Mouse (Mus musculus) lung, postnatal 14 days (tissue): Measurements from ENCODE around the gene Rfng.
A peak's percentile ranks its signal among the peaks of the same experiment; 100 is the strongest.
"Not testable (repeated sequence)": the region's sequence is repeated elsewhere in the genome, so short reads cannot be mapped to it uniquely, and the experiment has no call there.

Experiments
- DNase-seq: peaks from one replicate; pipeline ENCODE4 v3.0.0; 2021

Gene Rfng

GRCm38 (mm10) chr11:120784064-120784791 lies at the start of gene Rfng, which contains the start of gene Gps1:
Gene Rfng, minus strand, starts transcription at chr11:120784207.
Gene Gps1, plus strand, starts transcription at chr11:120784272.
- peak; percentile 84 for DNase-seq

- DNase-seq: not testable (repeated sequence)
These were observed 49.0 kb upstream of the Rfng start for GRCm38 (mm10) chr11:120832962-120833361.

GRCm38 (mm10) chr11:120831659-120832440 lies 47.8 kb upstream of the Rfng start:
- no peak for DNase-seq

GRCm38 (mm10) chr11:120830686-120831085 lies 46.7 kb upstream of the Rfng start:
- no peak for DNase-seq

- no peak for DNase-seq
These were observed 45.9 kb upstream of the Rfng start for GRCm38 (mm10) chr11:120829757-120830532.

GRCm38 (mm10) chr11:120828416-120828815 lies 44.4 kb upstream of the Rfng start:
- DNase-seq: no peak

GRCm38 (mm10) chr11:120826016-120826953 lies 42.3 kb upstream of the Rfng start:
- DNase-seq: no peak

- DNase-seq: no peak
These were observed 41.4 kb upstream of the Rfng start for GRCm38 (mm10) chr11:120825289-120825863.

- no peak for DNase-seq
These were observed 40.8 kb upstream of the Rfng start for GRCm38 (mm10) chr11:120824787-120825288.

GRCm38 (mm10) chr11:120823956-120824786 lies 40.2 kb upstream of the Rfng start, which contains the start of gene Fasn:
Gene Fasn, minus strand, starts transcription at chr11:120824547.
- DNase-seq: peak; percentile 96

- no peak for DNase-seq
These were observed 39.5 kb upstream of the Rfng start for GRCm38 (mm10) chr11:120823551-120823947.

- peak; percentile 27 for DNase-seq
These were observed 39.0 kb upstream of the Rfng start for GRCm38 (mm10) chr11:120822831-120823550.

GRCm38 (mm10) chr11:120822321-120822720 lies 38.3 kb upstream of the Rfng start:
- no peak for DNase-seq

- DNase-seq: peak; percentile 25
These were observed 37.3 kb upstream of the Rfng start for GRCm38 (mm10) chr11:120821076-120821922.

- DNase-seq: no peak
These were observed 36.5 kb upstream of the Rfng start for GRCm38 (mm10) chr11:120820546-120820945.

- DNase-seq: no peak
These were observed 35.5 kb upstream of the Rfng start for GRCm38 (mm10) chr11:120819556-120819955.

GRCm38 (mm10) chr11:120818251-120818650 lies 34.2 kb upstream of the Rfng start:
- no peak for DNase-seq

GRCm38 (mm10) chr11:120817358-120817757 lies 33.4 kb upstream of the Rfng start:
- DNase-seq: no peak

GRCm38 (mm10) chr11:120812068-120812467 lies 28.1 kb upstream of the Rfng start:
- DNase-seq: no peak
